Mouse (Mus musculus) layer of hippocampus, postnatal 25 days (tissue): ENCODE results near the gene Popdc3. TPM values are rescaled to one million over a fixed set of nuclear protein-coding genes. Genes with fewer than 3 reads are reported as not detected.
"Not testable (repeated sequence)": the region's sequence is repeated elsewhere in the genome, so short reads cannot be mapped to it uniquely, and the experiment has no call there.

ENCODE experiments used
- DNase-seq, 2 experiments: peaks; one replicate each; pipeline ENCODE4 v3.0.0; 2022; ENCODE audit warnings: mixed read lengths in 2 of 2, low spot score in 1 of 2; ENCODE audit errors: extremely low spot score in 1 of 2
- total RNA-seq, 2 experiments: library from RNA; stranded (reverse); gene quantifications; 2 replicates each; pipeline ENCODE4 v1.2.3; 2021

Gene Popdc3
- total RNA-seq, 2 experiments from 2014 or later = 4.3 to 6.7 TPM

DNA sequence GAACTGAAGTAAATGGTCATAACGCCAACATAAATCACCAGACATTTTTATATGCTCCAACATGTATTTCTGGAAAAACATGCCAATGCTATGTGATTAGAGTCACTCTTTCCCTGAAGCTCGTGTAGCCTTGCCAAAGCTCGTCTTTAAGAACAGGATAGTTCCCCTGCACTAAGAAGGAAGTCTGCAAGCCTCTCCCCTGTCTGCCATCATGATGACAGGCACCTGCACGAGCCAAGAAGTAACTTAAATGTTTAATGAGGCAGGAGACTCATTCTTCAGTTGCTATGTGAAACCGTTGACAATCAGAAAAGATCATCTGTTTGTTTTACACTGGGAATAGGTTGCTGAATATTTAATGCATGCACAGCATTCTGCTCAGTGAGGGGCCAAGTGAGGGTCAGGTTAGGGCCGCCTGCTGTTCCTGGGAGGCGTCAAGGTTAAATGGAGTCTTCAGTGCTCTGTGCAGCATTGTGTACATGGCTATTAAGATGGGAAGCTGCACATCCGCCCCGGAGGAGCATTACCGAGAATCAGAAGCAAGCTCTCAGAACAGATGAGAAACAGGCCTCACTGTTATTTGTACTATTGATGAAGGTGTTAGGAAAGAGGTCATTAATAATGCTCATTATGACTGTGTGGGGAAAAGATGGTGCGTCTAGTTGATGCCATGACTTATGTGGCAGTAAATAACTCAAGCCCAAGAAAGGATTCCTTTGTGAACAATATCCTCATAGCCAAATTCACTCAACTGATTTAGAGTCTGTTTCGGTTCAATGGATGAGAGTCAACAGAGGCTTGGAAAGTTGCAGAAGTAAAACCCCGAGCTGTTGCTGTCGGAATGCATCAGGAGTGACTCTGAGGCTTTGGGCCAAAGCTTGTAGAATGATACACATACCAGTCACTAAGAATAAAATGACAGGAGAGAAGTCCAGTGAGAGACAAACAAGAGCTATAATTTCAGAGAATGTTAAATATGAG lies 15.7 kb downstream of the Popdc3 start:
- no peak for DNase-seq

DNA sequence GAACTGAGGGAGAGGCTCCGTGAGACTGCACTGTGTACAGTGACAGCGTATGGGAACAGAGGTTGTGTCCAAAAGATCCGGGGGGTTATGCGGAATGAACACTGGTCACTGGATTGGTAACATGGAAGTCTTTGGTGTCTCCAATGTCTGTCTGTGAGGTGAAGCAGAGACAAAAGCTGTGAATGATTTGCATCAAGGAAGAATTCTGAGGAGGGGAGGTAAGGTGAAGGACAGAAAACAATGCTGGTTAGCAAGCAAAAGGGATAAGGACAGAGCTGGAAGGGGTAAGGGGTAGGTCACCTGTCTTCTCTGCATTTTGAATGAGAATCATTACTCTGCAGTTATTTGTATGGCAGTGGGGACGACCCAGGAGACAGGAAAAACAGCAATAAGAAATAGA lies 16.6 kb downstream of the Popdc3 start:
- no peak for DNase-seq

DNA sequence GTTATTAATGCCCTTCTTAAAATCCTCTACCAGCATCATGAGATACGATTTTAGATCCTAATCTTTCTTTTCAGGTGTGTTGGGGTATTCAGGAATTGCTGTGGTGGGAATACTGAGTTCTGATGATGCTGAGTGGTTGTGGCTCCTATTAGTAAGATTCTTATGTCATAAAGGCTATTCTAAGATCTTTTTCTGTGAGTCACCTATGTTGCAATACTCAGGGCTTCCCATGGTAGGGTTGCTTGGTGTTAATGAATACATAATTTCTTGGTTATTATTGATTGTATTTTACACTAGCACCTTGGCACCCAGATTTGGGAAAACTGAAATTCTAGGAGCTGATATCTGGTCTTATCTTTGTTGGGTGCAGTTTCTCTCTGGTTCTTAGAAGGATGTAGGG lies 26.7 kb downstream of the Popdc3 start:
- DNase-seq = no peak

DNA sequence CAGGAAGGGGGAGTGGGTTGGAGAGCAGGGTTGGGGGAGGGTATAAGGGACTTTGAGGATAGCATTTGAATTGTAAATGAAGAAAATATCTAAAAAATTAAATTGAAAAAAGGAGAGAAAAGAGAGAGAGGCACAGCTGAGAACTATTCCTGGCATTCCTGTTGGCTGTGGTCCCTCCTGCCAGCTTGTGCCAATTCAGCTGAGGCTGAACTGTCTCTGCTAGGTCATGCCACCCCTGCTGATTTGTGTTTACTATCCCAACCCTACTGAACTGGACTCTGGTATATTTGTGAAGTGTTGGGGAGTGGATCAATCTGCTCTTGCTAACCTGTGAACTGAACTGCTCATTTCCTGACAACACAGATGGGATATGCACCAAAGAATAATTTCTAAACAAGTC lies 32.3 kb downstream of the Popdc3 start:
- no peak for DNase-seq

DNA sequence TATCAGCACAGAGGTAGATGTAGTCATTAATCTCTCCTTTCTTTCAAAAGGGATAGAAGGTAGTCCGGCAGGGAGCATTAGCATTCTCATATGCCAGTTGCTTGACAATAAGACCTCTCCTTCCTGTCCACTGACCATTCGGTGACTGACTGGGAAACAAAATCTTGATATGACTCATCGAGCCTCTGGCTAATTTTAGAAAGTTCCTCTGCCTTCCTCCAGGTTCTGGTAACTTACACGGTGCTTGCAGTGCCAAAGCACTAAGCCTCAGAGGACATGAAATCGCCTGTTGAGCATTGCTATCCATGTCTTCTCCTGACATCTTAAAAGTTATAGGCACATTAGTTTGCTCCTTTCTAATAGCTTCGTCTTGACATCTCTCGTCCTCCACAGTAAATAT lies 38.8 kb downstream of the Popdc3 start:
- no peak for DNase-seq

DNA sequence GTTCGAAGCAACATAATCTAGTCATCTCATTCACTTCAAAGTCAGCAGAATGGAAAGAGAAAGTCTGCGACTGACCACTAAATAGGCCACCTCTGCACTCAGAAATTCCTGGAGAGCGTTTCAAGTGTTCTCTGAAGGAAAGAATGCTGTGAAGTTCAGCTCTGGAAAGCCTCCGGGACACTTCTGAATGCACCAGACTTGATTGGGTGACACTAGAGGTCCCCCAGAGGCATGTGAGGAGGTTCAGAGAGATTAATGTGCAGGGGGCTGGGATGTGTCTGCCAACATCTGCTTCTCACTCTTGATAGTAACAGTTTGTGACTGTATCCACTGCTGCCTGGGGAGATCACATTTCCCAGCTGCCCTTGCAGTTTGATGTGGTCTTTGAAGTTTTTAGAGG lies 52.1 kb downstream of the Popdc3 start:
- DNase-seq = no peak

DNA sequence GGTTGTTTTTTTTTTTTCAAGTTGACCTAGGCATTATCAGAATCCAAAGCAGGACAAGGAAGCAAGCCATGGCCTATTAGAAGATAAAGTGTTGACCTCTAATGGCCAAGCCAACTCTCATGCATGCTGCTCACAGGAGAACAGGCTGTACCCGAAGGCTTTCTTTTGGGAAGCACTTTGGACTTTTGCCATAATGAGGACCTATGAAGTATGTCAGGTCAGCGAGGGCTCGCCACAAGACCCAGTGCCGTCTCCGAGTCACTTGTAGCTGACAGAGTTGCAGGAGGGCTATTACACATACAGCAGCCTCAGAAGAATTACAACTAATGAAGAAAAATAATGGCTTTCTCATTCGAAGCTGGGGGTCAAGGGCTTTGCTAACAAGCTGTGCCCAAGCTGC lies 55.5 kb downstream of the Popdc3 start:
- no peak for DNase-seq

DNA sequence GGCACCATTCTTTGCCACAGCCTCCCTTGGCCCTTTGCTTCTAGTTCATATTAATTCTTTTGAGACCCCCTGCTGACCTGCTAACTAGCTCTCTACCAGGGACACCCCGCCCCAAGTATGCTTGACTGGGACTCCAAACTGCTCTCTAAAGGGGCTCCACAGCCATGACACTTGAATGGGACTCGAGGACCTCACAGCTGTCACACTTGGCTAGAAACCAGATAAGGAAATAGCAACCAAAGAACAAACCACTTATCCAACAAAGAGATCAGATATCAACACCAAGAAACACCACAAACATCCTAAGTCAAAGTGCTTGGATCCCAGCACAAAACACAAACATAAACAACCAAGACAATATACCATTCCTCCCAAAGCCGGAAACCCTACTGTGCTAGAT lies 58.4 kb downstream of the Popdc3 start:
- DNase-seq = no peak

DNA sequence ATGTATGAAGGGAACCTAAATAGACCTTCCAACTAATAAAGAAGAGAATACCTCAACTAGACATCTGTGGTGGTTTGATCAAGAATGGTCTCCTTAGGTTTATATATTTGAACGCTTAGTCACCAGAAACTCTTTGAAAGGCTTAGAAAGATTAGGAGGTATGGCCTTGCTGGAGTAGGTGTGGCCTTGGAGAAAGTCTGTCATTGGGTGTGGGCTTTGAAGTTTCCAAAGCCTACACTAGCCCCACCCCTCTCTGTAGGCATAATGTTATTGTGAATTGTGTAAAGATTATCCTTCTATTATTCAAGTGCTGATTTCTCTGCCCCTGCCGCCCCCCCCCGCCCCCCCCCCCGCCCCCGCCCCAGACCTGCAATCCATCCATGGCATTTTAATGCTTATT lies 59.6 kb downstream of the Popdc3 start:
- DNase-seq = no peak

DNA sequence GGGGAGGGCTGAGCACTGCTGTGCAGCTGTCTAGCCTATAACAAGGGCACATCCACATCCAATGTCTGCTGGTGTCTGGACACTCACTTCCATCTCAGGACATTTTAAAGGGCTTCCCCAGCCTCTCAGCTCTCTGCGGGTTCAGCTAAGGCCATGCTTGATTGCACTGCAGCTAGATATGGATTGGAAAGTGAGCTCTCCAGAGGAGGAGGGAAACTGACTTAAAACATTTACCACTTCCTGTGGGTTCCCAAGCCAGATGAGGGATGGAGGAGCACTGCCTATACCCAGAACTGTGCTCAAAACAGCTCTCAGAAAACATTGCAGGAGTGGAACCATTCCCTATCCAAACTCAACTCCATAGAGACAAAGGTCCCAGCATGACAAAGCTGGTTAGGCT lies 82.6 kb downstream of the Popdc3 start:
- DNase-seq = no peak

DNA sequence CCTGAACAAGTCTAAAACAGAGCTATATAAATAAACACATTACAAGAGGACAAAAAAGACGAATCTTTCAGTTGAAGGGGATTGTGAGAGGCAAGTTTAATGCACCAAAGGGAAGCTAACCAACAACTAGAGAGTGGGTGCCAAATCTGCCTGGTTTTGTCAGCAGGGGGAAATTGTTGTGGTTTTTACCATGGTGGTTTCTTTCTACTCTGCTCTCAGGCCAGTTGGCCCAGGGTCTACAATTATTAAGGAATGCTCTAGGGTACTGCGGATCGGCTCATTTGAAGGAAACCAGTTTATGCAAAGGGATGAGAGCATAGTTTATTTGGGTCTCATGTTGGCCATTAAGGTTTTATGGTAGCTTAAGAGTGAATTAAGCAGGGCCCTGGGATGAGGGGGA lies 84.2 kb downstream of the Popdc3 start:
- no peak for DNase-seq

DNA sequence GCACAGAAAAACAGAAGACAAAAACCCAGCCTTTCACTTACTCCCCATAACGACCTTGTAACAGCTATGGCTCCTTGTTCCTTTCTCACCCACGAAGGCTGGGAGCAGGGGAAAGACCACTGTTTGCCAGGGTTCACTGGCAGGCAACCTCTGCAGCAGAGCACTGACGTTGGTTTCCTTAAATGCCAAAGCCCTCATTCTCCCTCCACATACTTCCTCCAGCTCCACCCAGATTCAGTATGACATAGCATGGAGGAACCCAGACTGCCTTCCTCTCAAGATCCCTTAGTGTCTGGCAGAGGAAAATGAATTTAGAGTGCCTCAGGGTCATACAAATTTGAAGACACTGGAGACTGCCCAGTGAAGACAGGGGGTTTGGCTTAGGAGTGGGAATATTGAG lies 98.6 kb downstream of the Popdc3 start:
- DNase-seq = no peak

DNA sequence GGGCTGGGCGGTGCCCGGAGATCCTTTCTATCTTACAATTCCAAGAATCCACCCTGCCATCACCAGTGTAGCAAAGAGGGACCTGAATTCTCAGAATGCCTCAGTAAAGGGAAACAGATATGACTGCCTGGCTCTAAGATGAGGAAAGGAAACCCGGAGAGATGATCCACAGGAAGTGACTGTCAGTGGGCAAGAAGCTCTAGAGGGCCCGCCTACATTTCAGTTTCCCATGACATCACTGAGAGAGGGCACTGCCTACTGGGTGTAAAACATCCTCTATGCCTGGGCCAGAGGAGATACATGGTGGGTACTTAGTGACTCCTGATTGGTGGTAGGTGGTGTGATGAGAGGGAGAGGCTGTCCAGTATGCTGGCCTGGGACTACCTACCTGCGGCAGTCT lies 99.1 kb downstream of the Popdc3 start:
- no peak for DNase-seq

DNA sequence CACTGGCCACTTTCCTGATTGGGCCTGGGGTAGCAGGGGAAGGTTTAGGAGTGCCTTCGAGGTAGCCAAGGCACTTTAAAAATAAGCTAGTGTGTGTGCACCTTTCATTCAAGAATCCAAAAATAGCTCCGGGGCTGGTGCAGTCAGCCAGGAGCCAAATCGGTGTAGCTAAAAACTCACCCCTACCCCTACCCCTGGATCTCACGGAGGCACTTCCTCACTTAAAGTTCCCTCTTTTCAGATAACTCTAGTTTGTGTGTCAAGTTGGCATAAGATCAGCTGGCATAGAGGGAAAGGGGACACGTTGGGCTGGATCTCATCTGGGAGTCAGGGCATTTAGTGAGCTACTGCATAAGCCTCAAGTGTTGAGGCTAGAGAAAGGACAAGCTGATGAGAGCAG lies 107.8 kb downstream of the Popdc3 start:
- DNase-seq = no peak

DNA sequence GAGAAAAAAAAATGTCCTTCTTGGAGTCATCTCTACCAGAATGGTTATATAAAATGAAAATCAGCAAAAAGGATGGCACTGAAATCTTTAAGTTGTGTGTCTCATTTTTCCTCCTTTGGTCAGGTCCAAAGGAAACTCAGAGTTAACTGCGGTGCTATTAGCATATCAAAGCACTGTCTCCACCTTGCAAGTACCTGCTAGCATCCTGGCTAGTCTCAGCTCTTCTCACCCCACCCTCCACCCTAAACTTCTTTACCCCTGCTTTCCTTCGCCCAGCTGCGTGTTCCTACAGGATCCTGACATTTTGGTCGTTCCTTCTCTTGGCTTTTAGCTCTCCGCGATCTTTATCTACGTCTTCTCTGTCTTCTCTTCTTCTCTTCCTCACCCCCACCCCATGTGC lies 110.5 kb downstream of the Popdc3 start:
- no peak for DNase-seq

DNA sequence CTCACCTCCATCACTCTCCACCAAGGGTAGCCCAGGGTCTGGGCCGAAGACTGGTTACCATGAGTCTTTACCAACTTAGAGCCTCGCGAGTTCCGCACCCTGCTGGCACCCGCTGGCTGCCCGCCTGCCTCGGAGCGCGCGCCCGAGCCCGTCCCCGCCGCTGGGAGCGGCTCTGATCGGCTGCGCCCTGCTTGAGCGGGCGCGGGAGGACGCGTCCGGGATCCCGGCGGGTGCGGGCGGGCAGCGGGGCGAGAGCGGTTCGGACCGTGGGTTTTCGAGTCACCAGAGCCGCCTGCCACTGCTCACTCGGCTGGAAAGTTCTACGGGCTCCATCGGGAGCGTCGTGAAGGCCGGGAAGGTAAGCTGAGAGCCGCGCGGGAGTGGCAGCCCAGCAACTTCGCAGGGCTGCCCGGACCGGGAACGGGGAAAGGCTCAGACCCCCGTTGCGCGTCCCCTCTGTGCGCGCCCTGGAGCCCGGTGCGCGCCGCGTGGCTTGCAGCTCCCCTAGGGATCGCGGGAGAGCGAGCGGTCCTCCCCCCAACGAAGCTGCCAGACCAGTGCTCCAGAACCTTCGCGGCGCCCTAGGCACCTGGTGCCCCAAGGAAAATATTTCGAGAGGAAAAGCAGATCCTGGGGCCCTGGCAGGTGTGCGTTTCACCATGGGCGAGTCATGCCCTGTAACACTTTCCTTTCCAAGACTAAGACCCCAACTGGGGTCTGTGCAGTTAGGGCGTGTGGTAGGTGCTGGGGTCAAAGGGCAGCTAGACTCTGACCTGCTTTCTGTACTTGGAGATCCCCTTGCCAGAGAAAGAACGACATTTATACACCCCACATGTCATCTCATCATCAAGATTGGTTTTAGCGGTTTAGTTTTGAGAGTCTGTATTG lies 111.6 kb downstream of the Popdc3 start:
- DNase-seq = peak; percentile 14 to 22

DNA sequence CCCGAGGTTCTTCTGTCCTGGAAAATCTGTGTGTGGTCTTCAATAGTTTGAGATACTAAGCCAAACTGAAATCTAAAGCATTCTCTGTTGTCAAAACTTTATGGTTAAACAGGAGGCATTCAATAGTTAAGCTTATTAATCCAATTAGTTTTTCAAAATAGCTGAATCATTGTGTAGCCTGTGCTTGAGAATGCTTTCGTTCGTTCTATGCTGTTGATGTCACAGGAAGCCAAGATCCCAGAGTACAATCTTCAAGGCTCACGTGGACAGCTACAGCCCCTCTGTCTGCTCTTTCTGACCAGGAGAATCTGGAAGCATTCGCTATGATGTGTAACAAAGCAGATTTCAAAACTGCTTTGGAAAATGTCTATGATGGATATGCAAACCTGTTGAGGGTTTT lies 112.7 kb downstream of the Popdc3 start:
- DNase-seq = no peak

DNA sequence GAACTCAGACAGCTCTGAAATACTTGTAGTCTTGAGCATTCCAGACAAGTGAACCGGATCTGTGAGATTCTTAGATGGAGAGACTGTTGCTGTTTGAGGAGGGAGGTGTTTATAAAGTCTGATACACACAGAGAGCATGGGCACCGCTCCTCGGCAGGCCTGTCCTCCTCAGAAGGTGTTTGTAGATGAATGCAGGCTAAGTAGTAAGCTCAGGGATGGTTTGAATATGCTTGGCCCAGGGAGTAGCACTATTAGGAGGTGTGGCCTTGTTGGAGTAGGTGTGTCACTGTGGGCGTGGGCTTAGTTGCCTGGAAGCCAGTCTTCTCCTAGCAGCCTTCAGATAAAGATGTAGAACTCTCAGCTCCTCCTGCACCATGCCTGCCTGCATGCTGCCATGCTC lies 114.3 kb downstream of the Popdc3 start:
- not testable (repeated sequence) for DNase-seq

DNA sequence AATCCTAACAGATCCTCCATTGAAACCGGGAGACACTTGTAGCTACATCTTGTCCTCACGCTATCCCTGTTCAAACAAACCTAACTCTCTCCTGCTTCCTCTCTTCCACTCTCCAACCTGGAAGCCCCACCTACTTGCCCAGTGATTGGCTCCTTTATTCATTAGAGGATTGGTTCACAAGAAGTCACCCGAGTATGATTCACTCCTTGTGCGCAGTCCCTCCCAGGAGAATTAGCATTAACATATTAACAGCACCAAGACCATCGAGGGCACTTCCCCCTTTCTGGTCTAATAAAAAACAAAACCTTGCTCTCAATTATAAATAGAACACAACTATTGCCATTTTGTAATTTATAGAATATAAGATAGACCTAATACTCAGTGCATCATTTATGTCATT lies 117.2 kb downstream of the Popdc3 start:
- DNase-seq = no peak

DNA sequence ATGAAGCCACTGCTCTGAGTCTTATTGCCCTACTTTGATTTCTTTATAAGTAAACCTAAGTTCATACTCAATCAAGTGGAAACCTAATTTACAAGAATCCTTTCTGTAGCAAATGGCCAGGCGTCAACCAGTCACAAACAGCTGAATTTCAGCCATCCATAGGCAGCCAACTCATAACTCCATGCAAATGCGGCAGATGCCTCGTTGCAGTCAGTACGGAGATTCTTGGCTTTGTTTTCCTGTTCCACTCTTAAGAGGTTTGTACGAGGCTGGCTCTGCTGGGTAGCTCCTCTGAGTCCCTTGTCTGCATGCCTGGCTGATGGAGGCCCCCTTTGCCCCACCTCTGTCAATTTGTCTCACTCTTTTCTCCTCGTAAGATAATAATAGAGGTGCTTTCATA lies 120.6 kb downstream of the Popdc3 start:
- no peak for DNase-seq

DNA sequence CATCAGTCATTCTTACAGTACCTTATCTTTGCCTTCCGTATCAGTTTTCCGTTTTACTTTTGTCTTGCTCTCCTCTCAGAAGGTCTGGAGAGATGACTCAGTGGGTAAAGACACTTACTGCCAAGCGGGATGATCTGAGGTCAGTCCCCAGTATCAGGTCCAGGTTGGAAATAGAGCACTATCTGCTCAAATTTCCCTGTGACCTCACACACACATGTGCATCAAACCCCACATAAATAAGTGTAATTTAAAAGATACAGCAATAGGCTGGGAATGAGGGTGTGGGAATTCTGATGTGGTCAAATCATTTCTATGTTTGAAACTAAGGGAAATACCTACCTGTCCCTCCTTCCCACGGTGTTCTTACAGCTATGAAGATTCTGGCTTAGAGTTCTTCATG lies 121.6 kb downstream of the Popdc3 start:
- no peak for DNase-seq
